Mouse (Mus musculus) retina, embryonic 14.5 days (tissue): ENCODE data around the gene Dmc1.

Experiments used
- DNase-seq: peaks from one replicate; pipeline ENCODE4 v3.0.0-alpha.2; 2015; ENCODE audit warnings: low spot score

Gene Dmc1

GRCm38 (mm10) chr15:79562417-79562816 is 42.5 kb downstream of the Dmc1 start:
- DNase-seq, result no peak

- DNase-seq, result no peak
Observed at GRCm38 (mm10) chr15:79559649-79560048, 45.3 kb downstream of the Dmc1 start.

DNA sequence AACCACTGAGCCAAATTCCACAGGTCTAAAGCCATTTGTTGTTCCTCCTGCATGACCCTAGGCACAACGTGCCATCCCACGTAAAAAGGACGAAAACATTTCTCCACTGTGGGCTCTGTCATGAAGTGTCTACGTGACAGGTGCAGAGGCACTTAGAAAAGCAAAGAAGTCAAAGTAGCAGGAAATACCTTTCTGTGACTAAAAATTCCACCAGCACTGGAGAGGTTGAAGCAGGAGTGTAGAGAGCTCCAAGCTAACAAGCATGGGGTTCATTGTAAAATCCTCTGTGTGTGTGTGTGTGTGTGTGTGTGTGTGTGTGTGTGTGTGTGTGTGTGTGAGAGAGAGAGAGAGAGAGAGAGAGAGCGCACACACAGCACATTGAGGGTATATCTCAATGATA is 52.3 kb downstream of the Dmc1 start:
- DNase-seq, result no peak

- no peak for DNase-seq
Observed at GRCm38 (mm10) chr15:79548226-79548625, 56.7 kb downstream of the Dmc1 start.

GRCm38 (mm10) chr15:79547289-79547820 is 57.6 kb downstream of the Dmc1 start:
- no peak for DNase-seq

GRCm38 (mm10) chr15:79546410-79547288 is 58.3 kb downstream of the Dmc1 start, which contains the start of gene Ddx17:
Gene Ddx17 (minus strand): TSS chr15:79546741.
- DNase-seq, result peak; percentile 99

- DNase-seq, result peak; percentile 74
Observed at GRCm38 (mm10) chr15:79545921-79546399, 58.9 kb downstream of the Dmc1 start.

DNA sequence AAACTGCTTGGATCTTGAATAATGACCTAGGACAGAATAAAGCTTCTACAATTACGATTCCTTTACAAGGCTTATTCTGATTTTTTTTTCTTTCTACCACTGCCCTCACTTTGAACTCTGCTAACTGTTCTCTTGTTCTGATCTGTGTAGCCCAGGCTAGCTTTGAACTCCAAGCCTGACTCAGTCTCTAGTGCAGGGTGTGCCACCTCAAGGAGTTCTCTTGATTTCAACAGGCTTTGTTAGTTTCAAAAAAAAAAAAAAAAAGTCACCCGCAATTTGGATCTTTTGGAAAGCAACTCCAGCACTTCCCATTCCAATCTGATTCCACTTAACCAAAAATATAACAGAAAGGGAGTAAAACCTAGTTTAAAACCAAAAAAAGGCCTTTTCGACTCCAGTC is 59.4 kb downstream of the Dmc1 start:
- DNase-seq, result no peak

DNA sequence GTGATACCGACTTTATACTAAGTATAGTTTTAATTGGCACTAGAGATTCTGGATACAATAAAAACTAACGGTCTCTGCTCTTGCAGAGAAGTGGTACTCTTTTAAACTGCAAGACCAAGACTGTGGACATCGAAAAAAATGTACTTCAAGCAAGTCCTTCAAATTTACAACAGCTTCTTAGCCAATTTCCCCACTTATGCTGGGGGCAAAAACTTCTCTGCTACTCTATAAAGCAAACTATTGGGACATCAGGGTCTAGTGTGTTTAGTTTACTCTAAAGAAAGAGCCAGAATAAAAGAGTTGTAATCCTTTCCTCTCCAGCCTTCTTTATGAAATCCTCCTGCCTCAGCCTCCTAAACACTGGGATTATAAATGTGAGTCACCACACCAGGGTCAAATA is 60.9 kb downstream of the Dmc1 start:
- DNase-seq, result no peak

DNA sequence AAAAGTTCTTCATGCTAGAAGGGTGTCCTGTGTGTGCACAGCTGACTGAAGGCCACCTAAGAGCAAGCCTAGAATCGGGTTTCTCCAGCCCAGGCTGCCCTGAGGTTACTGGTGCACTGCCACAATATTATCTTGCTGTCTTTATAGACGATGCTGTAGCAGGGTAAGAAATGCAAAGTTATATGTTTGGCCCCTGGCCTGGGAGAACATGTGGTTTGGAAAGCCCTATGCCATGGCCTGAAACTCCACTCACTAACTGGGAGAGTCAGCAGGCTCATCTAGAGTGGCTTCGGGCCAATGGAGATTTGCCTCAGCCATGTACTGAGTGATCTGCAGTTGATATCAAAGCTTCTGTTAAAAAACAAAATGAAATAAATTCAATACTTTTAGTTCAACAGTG is 71.1 kb downstream of the Dmc1 start:
- DNase-seq, result no peak

DNA sequence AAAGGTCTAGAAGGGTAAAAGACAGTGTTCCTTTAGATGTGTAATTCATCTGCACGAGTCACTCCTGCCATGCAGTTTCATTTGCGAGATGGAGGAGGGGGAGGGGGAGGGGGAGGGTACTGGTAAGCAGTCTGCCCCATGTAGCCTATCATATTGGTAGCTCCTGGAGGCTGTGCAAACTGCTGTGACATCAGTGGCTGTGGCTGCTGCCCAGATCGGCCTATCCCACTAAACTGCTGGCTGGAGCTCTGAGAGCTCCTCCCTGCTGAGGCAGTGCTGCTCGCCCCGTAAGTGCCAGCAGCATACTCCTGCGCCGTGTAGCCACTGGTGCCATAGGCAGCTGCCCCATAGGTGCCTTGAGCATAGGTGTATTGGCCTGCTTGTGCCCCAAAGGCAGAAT is 75.0 kb downstream of the Dmc1 start:
- DNase-seq, result no peak

- no peak for DNase-seq
Observed at GRCm38 (mm10) chr15:79527991-79528639, 76.8 kb downstream of the Dmc1 start.

- DNase-seq, result no peak
Observed at GRCm38 (mm10) chr15:79527192-79527591, 77.7 kb downstream of the Dmc1 start.

DNA sequence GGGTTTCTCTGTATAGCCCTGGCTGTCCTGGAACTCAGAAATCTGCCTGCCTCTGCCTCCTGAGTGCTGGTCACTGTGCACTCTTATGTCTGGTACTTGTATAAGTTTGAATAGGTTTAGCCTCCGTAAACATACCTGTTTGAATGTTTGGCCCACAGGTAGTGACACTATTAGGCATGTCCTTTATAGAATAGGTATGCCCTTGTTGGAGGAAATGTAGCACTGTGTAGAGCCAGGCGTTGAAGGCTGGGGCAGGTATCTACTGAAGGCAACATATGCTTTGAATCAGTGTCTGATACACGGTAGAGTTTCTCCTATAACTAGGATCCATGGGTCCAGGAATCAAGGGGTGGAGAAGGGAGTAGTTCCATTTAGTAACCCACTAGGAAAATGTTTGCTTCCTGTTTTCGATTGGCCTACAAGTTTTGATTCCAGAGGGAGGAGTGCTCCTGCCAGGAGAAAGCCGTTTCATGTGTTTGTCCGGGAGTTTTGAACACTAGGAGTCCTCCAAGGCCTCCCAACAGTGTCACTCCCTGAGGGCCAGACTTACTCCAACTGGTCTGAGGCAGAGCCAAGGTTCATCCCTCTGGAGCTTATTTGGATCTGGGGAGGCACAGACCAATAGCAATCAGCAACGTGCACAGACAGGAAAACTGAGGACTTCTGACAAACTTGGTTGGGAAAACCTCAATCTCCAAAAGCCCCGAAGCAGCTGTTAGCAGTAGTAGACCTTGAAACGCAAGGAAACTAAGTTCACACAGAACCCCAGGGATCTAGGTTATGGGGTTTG is 78.7 kb downstream of the Dmc1 start:
- DNase-seq, result no peak

- DNase-seq, result no peak
Observed at GRCm38 (mm10) chr15:79525564-79525963, 79.3 kb downstream of the Dmc1 start.

DNA sequence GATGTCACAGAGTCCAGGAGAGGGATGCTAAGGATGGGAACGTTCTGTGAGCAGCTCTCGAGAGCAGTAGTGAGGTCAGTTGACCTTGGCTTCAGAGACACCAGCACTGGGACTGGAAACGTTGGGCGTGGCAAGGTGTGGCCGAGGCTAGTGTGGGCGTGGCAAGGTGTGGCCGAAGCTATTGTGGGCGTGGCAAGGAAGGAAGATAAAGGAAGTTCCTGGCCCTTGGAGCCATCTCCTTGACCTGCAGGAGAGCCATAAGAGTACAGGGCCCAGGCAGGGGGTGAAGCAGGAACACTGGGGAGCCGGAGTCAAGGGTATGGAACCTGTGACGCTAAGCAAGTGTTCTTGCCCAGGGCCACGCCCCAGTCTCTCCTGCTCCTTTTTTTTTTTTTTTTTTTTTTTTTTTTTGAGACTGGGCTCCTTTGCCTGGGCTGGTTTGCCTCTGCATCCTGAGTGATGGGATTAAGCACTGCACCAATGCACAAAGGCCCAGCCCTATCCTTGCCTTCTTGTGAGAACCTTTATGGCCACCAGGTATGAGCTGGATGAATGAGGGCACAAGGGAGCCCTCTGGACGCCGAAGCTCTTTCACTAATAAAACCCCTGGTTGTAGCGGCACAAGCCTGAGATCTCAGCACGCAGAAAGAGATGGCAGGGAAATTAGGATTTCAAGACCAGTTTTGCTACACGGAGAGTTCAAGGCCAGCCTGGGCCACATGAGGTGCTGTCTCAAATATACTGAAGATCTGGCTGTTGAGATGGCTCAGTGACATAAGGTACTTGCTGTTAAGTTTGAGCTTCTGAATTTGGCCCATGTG is 85.3 kb downstream of the Dmc1 start:
- no peak for DNase-seq

- DNase-seq, result no peak
Observed at GRCm38 (mm10) chr15:79518571-79518970, 86.3 kb downstream of the Dmc1 start.

- DNase-seq, result no peak
Observed at GRCm38 (mm10) chr15:79517710-79518109, 87.2 kb downstream of the Dmc1 start.

GRCm38 (mm10) chr15:79516171-79517096 is 88.5 kb downstream of the Dmc1 start, which contains the start of gene Kdelr3:
Gene Kdelr3 (plus strand): TSS chr15:79516411.
- peak; percentile 54 for DNase-seq

DNA sequence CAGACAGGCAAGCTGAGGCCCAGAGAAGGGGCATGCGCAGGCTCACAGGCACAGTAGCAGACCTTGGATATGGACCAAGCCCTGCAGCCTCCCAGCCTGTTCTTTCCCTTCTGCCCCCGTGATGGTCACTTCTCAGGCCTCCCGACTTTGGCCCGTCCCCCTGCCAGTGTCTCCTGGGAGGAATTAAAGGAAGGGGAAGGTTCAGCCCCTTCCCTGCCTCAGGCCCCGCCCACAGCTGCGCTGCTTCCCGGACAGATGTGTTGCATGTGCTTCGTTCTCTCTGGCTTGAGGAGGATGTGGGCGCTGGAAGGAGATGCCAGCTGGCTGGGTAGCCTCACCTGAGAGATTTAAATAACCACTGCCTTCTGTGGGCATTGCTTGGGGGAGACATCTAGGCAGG is 91.0 kb downstream of the Dmc1 start:
- no peak for DNase-seq
